Mouse (Mus musculus) CH12.LX (cell line): ENCODE results near the gene Fstl3. TPM values are rescaled to one million over a fixed set of nuclear protein-coding genes. Genes with fewer than 3 reads are reported as not detected.

ENCODE experiments used
- DNase-seq: peaks from one replicate; pipeline ENCODE4 v3.0.0-alpha.2; 2013; ENCODE audit errors: extremely low read depth
- H3K27ac ChIP-seq: 2 replicates; pipeline ENCODE4 v1.5.1; 2012; ENCODE audit warnings: low read depth, mild to moderate bottlenecking, control low read depth, moderate library complexity; ENCODE audit not compliant: insufficient read depth
- H3K27me3 ChIP-seq: replicated peaks from 2 replicates; pipeline ENCODE3; 2012; ENCODE audit warnings: inconsistent platforms
- H3K36me3 ChIP-seq, 2 experiments: replicated peaks in 1 of 2; 2 replicates each; pipeline versions ENCODE3 to v1.6.1; 2012; ENCODE audit warnings: inconsistent platforms in 1 of 2, low read length in 1 of 2, mild to moderate bottlenecking in 1 of 2, mixed read lengths in 1 of 2, moderate library complexity in 1 of 2; ENCODE audit not compliant: control insufficient read depth in 1 of 2, insufficient read depth in 1 of 2
- H3K4me1 ChIP-seq, 2 experiments: 2 replicates each; pipeline ENCODE4 v1.6.1; 2012; ENCODE audit warnings: inconsistent platforms in 1 of 2, moderate library complexity in 1 of 2; ENCODE audit not compliant: insufficient read depth in 2 of 2, control insufficient read depth in 1 of 2
- H3K4me2 ChIP-seq: 2 replicates; pipeline ENCODE4 v1.6.1; 2012; ENCODE audit warnings: low read depth, mild to moderate bottlenecking, control low read depth; ENCODE audit not compliant: poor library complexity, insufficient read depth, severe bottlenecking
- H3K4me3 ChIP-seq, 3 experiments: fragments of 150-350 bp in 1 of 3; sonication (generic) in 1 of 3; replicated peaks in 1 of 3; 2 replicates each; pipeline versions ENCODE3 to v1.5.1; 2011 to 2012; ENCODE audit warnings: low read depth in 2 of 3, low read length in 2 of 3, mild to moderate bottlenecking in 2 of 3, moderate library complexity in 2 of 3, control low read depth in 1 of 3, improper control_type of control experiment in 1 of 3, inconsistent platforms in 1 of 3, mixed read lengths in 1 of 3; ENCODE audit not compliant: poor library complexity in 1 of 3
- H3K79me2 ChIP-seq: replicated peaks from 2 replicates; pipeline ENCODE4 v1.6.1; 2012; ENCODE audit warnings: mild to moderate bottlenecking, moderate library complexity; ENCODE audit not compliant: control insufficient read depth, poor library complexity, insufficient read depth, severe bottlenecking; ENCODE audit errors: extremely low read depth
- H3K9ac ChIP-seq: 2 replicates; pipeline ENCODE4 v1.6.1; 2012; ENCODE audit warnings: low read depth, mild to moderate bottlenecking, control low read depth, moderate library complexity; ENCODE audit not compliant: insufficient read depth
- H3K9me3 ChIP-seq: replicated peaks from 2 replicates; pipeline ENCODE3; 2012; ENCODE audit warnings: low read length, inconsistent platforms, mixed read lengths
- CHD1 ChIP-seq: IDR thresholded peaks from 2 replicates; pipeline ENCODE4 v1.6.1; 2012; ENCODE audit warnings: low read depth, low read length, improper control_type of control experiment, inconsistent platforms
- CHD2 ChIP-seq: IDR thresholded peaks from 2 replicates; pipeline ENCODE4 v1.6.1; 2011; ENCODE audit warnings: low read length, improper control_type of control experiment
- E2F4 ChIP-seq: IDR thresholded peaks from 2 replicates; pipeline ENCODE4 v1.6.1; 2011; ENCODE audit warnings: low read depth, low read length, improper control_type of control experiment; ENCODE audit not compliant: insufficient replicate concordance
- ELF1 ChIP-seq: IDR thresholded peaks from 2 replicates; pipeline ENCODE4 v1.6.1; 2014; ENCODE audit warnings: low read depth, mild to moderate bottlenecking, inconsistent platforms, low read length, improper control_type of control experiment
- JUND ChIP-seq: conservative IDR thresholded peaks from 2 replicates; pipeline ENCODE4 v1.6.1; 2011; ENCODE audit warnings: low read depth, low read length, improper control_type of control experiment
- KAT2A ChIP-seq: IDR thresholded peaks from 2 replicates; pipeline ENCODE4 v1.6.1; 2012; ENCODE audit warnings: low read length, improper control_type of control experiment, inconsistent platforms; ENCODE audit not compliant: insufficient replicate concordance
- MAZ ChIP-seq: IDR thresholded peaks from 2 replicates; pipeline ENCODE4 v1.6.1; 2012; ENCODE audit warnings: low read depth, mild to moderate bottlenecking, inconsistent platforms, low read length, improper control_type of control experiment, moderate library complexity
- NELFE ChIP-seq: IDR thresholded peaks from 2 replicates; pipeline ENCODE4 v1.6.1; 2011; ENCODE audit warnings: low read depth, low read length, improper control_type of control experiment
- POLR2AphosphoS2 ChIP-seq: IDR thresholded peaks from 2 replicates; pipeline ENCODE4 v1.6.1; 2011; ENCODE audit warnings: low read depth, low read length, improper control_type of control experiment
- RCOR1 ChIP-seq: conservative IDR thresholded peaks from 2 replicates; pipeline ENCODE4 v1.6.1; 2012; ENCODE audit warnings: low read depth, mild to moderate bottlenecking, inconsistent platforms, low read length, improper control_type of control experiment
- SMC3 ChIP-seq: IDR thresholded peaks from 2 replicates; pipeline ENCODE4 v1.6.1; 2011; ENCODE audit warnings: low read depth, low read length, improper control_type of control experiment
- TCF12 ChIP-seq: IDR thresholded peaks from 2 replicates; pipeline ENCODE4 v1.6.1; 2014; ENCODE audit warnings: low read depth, mild to moderate bottlenecking, inconsistent platforms, low read length, improper control_type of control experiment
- ZMIZ1 ChIP-seq: IDR thresholded peaks from 2 replicates; pipeline ENCODE4 v1.6.1; 2012; ENCODE audit warnings: low read depth, mild to moderate bottlenecking, inconsistent platforms, low read length, improper control_type of control experiment
- dilution Hi-C: fragments of 300-500 bp; cut with MboI; formaldehyde crosslinking; loops from 2 replicates; pipeline ENCODE4 v1.14.3; 2020; ENCODE audit warnings: low sequenced_read_pairs; ENCODE audit not compliant: extremely low pct_unique_long_range_greater_than_20kb, extremely low pct_ligation_motif_present
- in situ Hi-C: fragments of 300-500 bp; cut with MboI; formaldehyde crosslinking; loops from 3 replicates; pipeline ENCODE4 v1.14.3; 2019; ENCODE audit warnings: low sequenced_read_pairs, low pct_ligation_motif_present, low pct_unique_long_range_greater_than_20kb, mixed read lengths
- polyA plus RNA-seq: library from polyadenylated mRNA; unstranded; fragments of >175 nt; gene quantifications from 2 replicates; pipeline ENCODE4 v1.2.1, GENCODE M21; 2012; ENCODE audit warnings: low read depth; ENCODE audit not compliant: insufficient read length
- total RNA-seq, 2 experiments: library from RNA; depleted of rRNA; stranded (reverse); fragments of 300-350 nt in 1 of 2; fragments of >200 nt in 1 of 2; gene quantifications; 2 replicates each; pipeline ENCODE4 v1.2.3; 2012 to 2014

Fstl3 gene
- total and polyA plus RNA-seq, 3 experiments, result 0.25 TPM; not detected in 2

DNA sequence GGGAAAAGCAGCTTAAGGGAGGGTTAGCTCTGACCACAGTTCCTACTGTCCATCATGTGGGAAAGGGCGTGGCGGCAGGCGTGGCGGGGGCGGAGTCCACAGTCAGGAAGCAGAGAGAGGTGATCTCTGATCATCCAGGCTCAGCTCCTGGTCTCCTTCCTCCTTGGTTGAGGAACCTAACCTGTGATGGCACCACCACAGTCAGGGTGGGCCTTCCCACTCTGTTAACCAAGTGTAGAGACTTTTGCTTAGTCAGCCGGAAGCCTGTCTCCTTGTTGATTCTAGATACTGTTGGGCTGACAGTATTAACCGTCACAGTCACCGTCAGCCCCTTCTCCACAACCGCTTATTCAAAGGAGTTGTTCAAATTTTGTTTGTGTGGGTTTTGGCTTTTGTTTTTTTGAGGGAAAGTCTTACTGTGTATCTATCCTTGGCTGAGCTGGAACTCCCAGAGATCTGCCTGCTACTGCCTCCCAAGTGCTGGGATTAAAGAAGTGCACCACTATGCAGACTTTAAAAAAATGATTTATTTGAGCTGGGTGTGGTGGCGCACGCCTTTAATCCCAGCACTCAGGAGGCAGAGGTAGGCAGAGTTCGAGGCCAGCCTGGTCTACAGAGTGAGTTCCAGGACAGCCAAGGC lies 21.3 kb downstream of the Fstl3 start:
- no peak for TF ChIP-seq MAZ
- TF ChIP-seq ELF1, result peak; percentile 22; the same call in 1 of the 2 replicates
- in situ Hi-C loops (no loop called here), dilution Hi-C loops (no loop called here)
- Histone ChIP-seq H3K36me3 (no peaks in the 10 kb centered on the region), H3K9me3 (peaks cover 5% of the 10 kb centered on the region), H3K4me2 (no peak overlapping the region), H3K4me3 (no peak overlapping the region), H3K79me2 (no peaks in the 10 kb centered on the region), H3K27ac (no peak overlapping the region), H3K9ac (no peak overlapping the region), H3K4me1 (peaks cover 5 to 27% of the 10 kb centered on the region in 2 experiments), H3K27me3 (peaks cover 24% of the 10 kb centered on the region)
- DNase-seq, result no peak

DNA sequence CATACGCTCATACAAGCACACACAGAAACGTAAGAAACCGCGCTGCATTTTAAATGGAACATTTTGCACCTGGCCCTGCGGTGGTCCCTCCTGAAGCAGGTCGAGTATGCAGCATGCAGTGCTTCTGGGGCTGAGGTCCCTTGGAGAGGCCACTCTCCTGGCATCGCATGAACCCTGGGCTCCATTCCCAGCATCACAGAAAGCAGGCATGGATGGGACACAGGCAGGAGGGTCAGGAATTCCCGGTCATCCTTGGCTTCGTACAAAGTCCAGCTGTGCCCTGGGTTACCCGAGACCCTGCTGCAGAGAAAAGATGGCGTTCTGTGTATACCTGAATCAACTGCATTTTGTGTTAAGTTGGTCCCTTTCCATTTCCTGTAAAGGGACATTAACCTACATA lies 23.4 kb downstream of the Fstl3 start:
- in situ Hi-C loops, result no loop called here
- H3K27me3 ChIP-seq, result peaks cover 20% of the 10 kb centered on the region
- no peak overlapping the region for H3K4me3 ChIP-seq
- dilution Hi-C loops, result no loop called here
- no peaks in the 10 kb centered on the region for H3K79me2 ChIP-seq
- no peak for DNase-seq
- H3K36me3 ChIP-seq, result no peaks in the 10 kb centered on the region
- peaks cover 5% of the 10 kb centered on the region for H3K9me3 ChIP-seq
- no peak overlapping the region for H3K4me2 ChIP-seq
- H3K27ac ChIP-seq, result no peak overlapping the region
- TF ChIP-seq E2F4 (no peak), TCF12 (no peak), CHD2 (no peak)
- peaks cover 3 to 12% of the 10 kb centered on the region in 2 experiments for H3K4me1 ChIP-seq
- H3K9ac ChIP-seq, result no peak overlapping the region

DNA sequence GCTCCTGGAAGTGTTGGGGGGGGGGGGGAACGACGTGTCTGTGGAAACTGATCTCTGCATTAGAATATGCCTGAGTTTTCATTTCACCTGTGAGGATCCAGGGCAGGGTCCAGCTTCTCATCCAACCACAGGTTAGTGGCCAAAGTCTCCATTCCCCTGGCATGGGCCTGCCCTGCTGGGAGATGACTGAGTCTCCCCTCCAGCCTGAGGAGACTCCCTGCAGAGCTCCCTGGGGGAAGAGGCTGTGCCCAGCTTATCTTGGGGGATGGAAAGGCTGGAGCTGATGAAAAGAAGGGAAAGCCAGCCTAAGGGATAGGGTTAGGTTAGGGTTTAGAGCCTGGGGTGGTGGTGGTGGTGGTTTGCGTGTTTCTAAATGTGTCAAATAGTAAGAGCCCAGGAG lies 24.8 kb downstream of the Fstl3 start:
- TF ChIP-seq CHD1, result no peak
- TF ChIP-seq RCOR1, result no peak
- no peak for TF ChIP-seq E2F4
- TF ChIP-seq JUND, result no peak
- no peak for TF ChIP-seq KAT2A
- TF ChIP-seq ZMIZ1, result no peak
- TF ChIP-seq NELFE, result no peak
- no peak for TF ChIP-seq POLR2AphosphoS2
- TF ChIP-seq CHD2, result no peak
- TF ChIP-seq SMC3, result no peak
- dilution Hi-C loops, result no loop called here
- peaks cover 2% of the 10 kb centered on the region for H3K9me3 ChIP-seq

More for the DNA sequence above, 24.8 kb downstream of the Fstl3 start:
- no peak overlapping the region for H3K4me3 ChIP-seq
- in situ Hi-C loops, result no loop called here
- peaks cover 3 to 12% of the 10 kb centered on the region in 2 experiments for H3K4me1 ChIP-seq
- H3K27me3 ChIP-seq, result peaks cover 27% of the 10 kb centered on the region
- no peaks in the 10 kb centered on the region for H3K36me3 ChIP-seq
- no peak for DNase-seq
- no peak overlapping the region for H3K9ac ChIP-seq
- H3K27ac ChIP-seq, result no peak overlapping the region
- no peaks in the 10 kb centered on the region for H3K79me2 ChIP-seq
- H3K4me2 ChIP-seq, result no peak overlapping the region
